Mouse (Mus musculus): ENCODE measurements around the gene Gab2.

- TF ChIP-seq CHD2 (IDR thresholded peaks at IDR 0.05; ENCODE audit: low read depth, low read length) (no peak), ZNF384 (IDR thresholded peaks at IDR 0.05; ENCODE audit: low read depth, low read length) (no peak), ZC3H11A (IDR thresholded peaks at IDR 0.05; ENCODE audit: borderline replicate concordance, low read depth, low read length) (no peak), HCFC1 (IDR thresholded peaks at IDR 0.05; ENCODE audit: borderline replicate concordance, insufficient read depth, low read length) (no peak), MAFK (IDR thresholded peaks at IDR 0.05; ENCODE audit: insufficient read depth, low read depth, low read length) (no peak)
These were observed 41.7 kb upstream of the Gab2 start for GRCm38 (mm10) chr7:97039641-97040040.

Data from ES-E14 (cell line).